Mouse (Mus musculus): ENCODE measurements around the gene Gm17617. TPM values are rescaled to one million over a fixed set of nuclear protein-coding genes. Genes with fewer than 3 reads are reported as not detected.

The Gm17617 gene
- total and polyA plus RNA-seq, 3 experiments: not detected

GRCm38 (mm10) chr13:55105045-55105952, 28.0 kb downstream of the Gm17617 start, which contains the start of gene Zfp346 (continued):
- TF ChIP-seq UBTF (IDR thresholded peaks at IDR 0.05; ENCODE audit: low read depth, low read length) (peak; percentile 35; the same call in 1 of the 2 replicates), ELF1 (IDR thresholded peaks at IDR 0.05; ENCODE audit: low read depth, low read length) (peak; percentile 55; the same call in 1 of the 2 replicates), ZMIZ1 (IDR thresholded peaks at IDR 0.05; ENCODE audit: low read depth, low read length) (peak; percentile 85), CTCF (conservative IDR thresholded peaks at IDR 0.05 in 1 of 2, IDR thresholded peaks at IDR 0.05 in 1 of 2; ENCODE audit: low read depth in 2 of 2, low read length in 2 of 2) (no peak), HCFC1 (IDR thresholded peaks at IDR 0.05; ENCODE audit: low read depth, low read length) (peak; percentile 69), EP300 (IDR thresholded peaks at IDR 0.05; ENCODE audit: low read length) (no peak), BHLHE40 (IDR thresholded peaks at IDR 0.05; ENCODE audit: low read depth, low read length) (no peak), JUND (conservative IDR thresholded peaks at IDR 0.05; ENCODE audit: low read depth, low read length) (no peak), PAX5 (IDR thresholded peaks at IDR 0.05; ENCODE audit: low read length) (no peak), USF1 (IDR thresholded peaks at IDR 0.05; ENCODE audit: low read depth, low read length) (no peak), USF2 (conservative IDR thresholded peaks at IDR 0.05; ENCODE audit: low read depth, low read length) (no peak), JUN (IDR thresholded peaks at IDR 0.05; ENCODE audit: insufficient read depth, low read depth, low read length) (no peak), RCOR1 (conservative IDR thresholded peaks at IDR 0.05; ENCODE audit: low read depth, low read length) (no peak), POLR2A (IDR thresholded peaks at IDR 0.05; ENCODE audit: low read depth, low read length) (peak; percentile 98)

DNA sequence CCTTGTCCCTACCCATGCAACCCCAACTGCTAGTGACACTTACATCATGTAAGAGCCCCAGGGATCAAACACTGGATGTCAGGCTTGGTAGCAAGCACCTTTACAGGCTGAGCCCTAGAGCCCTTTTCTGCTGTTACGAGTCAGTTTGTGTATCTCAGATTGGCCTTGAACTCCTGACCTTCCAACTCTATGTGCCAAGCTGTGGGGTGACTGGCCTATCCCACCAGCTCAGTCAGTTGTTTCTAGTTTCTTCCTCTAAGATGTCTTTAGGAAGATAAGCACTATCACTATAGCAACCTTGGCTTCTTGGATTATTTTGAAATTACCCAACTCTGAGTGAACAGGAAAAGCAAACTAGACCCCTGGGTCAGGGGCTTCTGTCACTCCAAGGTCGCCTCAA, 30.0 kb downstream of the Gm17617 start:
- Histone ChIP-seq H3K9me3 (replicated peaks; ENCODE audit: low read length) (no peaks in the 10 kb centered on the region), H3K36me3 (replicated peaks in 1 of 2; ENCODE audit: control insufficient read depth in 1 of 2, insufficient read depth in 1 of 2, low read length in 1 of 2) (peaks cover 8 to 15% of the 10 kb centered on the region in 2 experiments), H3K27me3 (replicated peaks) (no peaks in the 10 kb centered on the region), H3K4me2 (ENCODE audit: insufficient read depth, low read depth, poor library complexity, severe bottlenecking) (no peak overlapping the region), H3K9ac (ENCODE audit: insufficient read depth, low read depth) (no peak overlapping the region), H3K4me1 (ENCODE audit: control insufficient read depth in 1 of 2, insufficient read depth in 2 of 2) (peaks cover 0 to 24% of the 10 kb centered on the region in 2 experiments; a peak in 3 of 4 replicates), H3K4me3 (replicated peaks in 1 of 3; ENCODE audit: low read depth in 2 of 3, low read length in 2 of 3, poor library complexity in 1 of 3) (no peak overlapping the region), H3K27ac (ENCODE audit: insufficient read depth, low read depth) (no peak overlapping the region), H3K79me2 (replicated peaks; ENCODE audit: control insufficient read depth, extremely low read depth, insufficient read depth, poor library complexity, severe bottlenecking) (peaks cover 18% of the 10 kb centered on the region)
- in situ Hi-C loops (cut with MboI; ENCODE audit: low pct_ligation_motif_present, low pct_unique_long_range_greater_than_20kb, low sequenced_read_pairs): no loop called here
- dilution Hi-C loops (cut with MboI; ENCODE audit: extremely low pct_ligation_motif_present, extremely low pct_unique_long_range_greater_than_20kb, low sequenced_read_pairs): no loop called here
- TF ChIP-seq E2F4 (IDR thresholded peaks at IDR 0.05; ENCODE audit: insufficient replicate concordance, low read depth, low read length) (no peak), JUN (IDR thresholded peaks at IDR 0.05; ENCODE audit: insufficient read depth, low read depth, low read length) (no peak), UBTF (IDR thresholded peaks at IDR 0.05; ENCODE audit: low read depth, low read length) (no peak), NELFE (IDR thresholded peaks at IDR 0.05; ENCODE audit: low read depth, low read length) (no peak), CHD2 (IDR thresholded peaks at IDR 0.05; ENCODE audit: low read length) (no peak), ZNF384 (IDR thresholded peaks at IDR 0.05; ENCODE audit: low read depth, low read length) (no peak), MAFK (IDR thresholded peaks at IDR 0.05; ENCODE audit: insufficient replicate concordance, low read length) (no peak), RAD21 (IDR thresholded peaks at IDR 0.05; ENCODE audit: low read depth, low read length) (no peak), RCOR1 (conservative IDR thresholded peaks at IDR 0.05; ENCODE audit: low read depth, low read length) (no peak), PAX5 (IDR thresholded peaks at IDR 0.05; ENCODE audit: low read length) (no peak), CTCF (conservative IDR thresholded peaks at IDR 0.05 in 1 of 2, IDR thresholded peaks at IDR 0.05 in 1 of 2; ENCODE audit: low read depth in 2 of 2, low read length in 2 of 2) (no peak), POLR2AphosphoS2 (IDR thresholded peaks at IDR 0.05; ENCODE audit: low read depth, low read length) (no peak), ELF1 (IDR thresholded peaks at IDR 0.05; ENCODE audit: low read depth, low read length) (no peak), SMC3 (IDR thresholded peaks at IDR 0.05; ENCODE audit: low read depth, low read length) (no peak)
- no peak for DNase-seq (ENCODE audit: extremely low read depth)

All from CH12.LX (cell line).